ENCODE assay signal across 21 mouse cellular contexts in the genomic region with DNA sequence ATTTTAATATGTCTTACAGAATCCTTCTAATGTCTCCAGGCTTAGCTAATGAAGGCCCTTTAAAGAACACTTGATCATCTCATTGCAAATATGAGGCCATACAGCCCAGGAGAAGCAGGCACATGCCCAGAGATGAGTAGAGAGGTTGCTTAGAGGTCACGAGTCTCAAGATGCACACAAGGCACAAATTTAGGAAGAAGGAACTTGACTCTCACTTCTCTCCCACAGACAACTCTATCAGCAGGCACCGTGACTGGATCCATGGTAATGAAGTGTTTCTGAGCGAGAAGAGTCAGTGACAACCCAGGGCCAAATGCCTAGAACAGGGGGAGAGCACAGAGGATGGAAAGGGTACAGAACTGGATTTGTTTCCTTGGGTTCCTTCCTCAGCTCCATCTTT.
DNase-seq lines count a peak whose midpoint lies in the region; ATAC-seq lines count a peak whose summit lies in the region.
"Had no signal": no experiment of that assay in that cellular context is flagged by ENCODE, and none has a peak within 500 bp of the region (broad histone marks: within the 10 kb centered on the region; RNA-seq: fewer than 3 reads in every experiment).

No protein-coding gene starts in this region.

- H3K9ac ChIP-seq in limb, embryonic 11.5 days (ENCODE audit: low read length): no peak overlapping the region

- H3K9me3 ChIP-seq in limb, embryonic 11.5 days (ENCODE audit: control insufficient read depth, low read length): no peaks in the 10 kb centered on the region
- H3K9me3 ChIP-seq in limb, embryonic 10.5 days (replicated peaks): no peaks in the 10 kb centered on the region

- H3K4me2 ChIP-seq in limb, embryonic 11.5 days (ENCODE audit: low read depth, severe bottlenecking): no peak overlapping the region

- no peak for ATAC-seq in limb, embryonic 11.5 days (ENCODE audit: insufficient number of reproducible peaks, low FRiP score, low TSS enrichment, low read depth)
- ATAC-seq in megakaryocyte, adult 5-6 weeks (ENCODE audit: poor library complexity, severe bottlenecking): peak; percentile 68
- peak; percentile 70 for ATAC-seq in monocyte, adult 5-6 weeks (replicated peaks; ENCODE audit: insufficient number of reproducible peaks, low FRiP score, low TSS enrichment, poor library complexity, severe bottlenecking)
- ATAC-seq: activated CD4-positive, CD25-positive, alpha-beta regulatory T cell, adult 4 months; CD4-positive, CD25-positive, alpha-beta regulatory T cell, adult 4 months; Patski had no signal

- 63% methylated on average over 3 of the region's 3 CpGs for WGBS in limb, embryonic 11.5 days
- 78% methylated on average over 3 of the region's 3 CpGs for WGBS in limb, embryonic 10.5 days

- H3K27ac ChIP-seq in limb, embryonic 11.5 days (replicated peaks; ENCODE audit: low read depth, low read length): no peak overlapping the region
- H3K27ac ChIP-seq in limb, embryonic 10.5 days: no peak overlapping the region

- H3K36me3 ChIP-seq in limb, embryonic 11.5 days (ENCODE audit: control insufficient read depth, insufficient read depth, low read length): no peaks in the 10 kb centered on the region
- no peaks in the 10 kb centered on the region for H3K36me3 ChIP-seq in limb, embryonic 10.5 days
- H3K36me3 ChIP-seq: G1E had no signal

- no peaks in the 10 kb centered on the region for H3K4me1 ChIP-seq in limb, embryonic 11.5 days (ENCODE audit: control insufficient read depth, insufficient read depth, low read length)
- H3K4me1 ChIP-seq in limb, embryonic 10.5 days: peaks cover 8% of the 10 kb centered on the region; the same call in 1 of the 2 replicates

- H3K4me3 ChIP-seq in limb, embryonic 11.5 days (ENCODE audit: low read depth, low read length): no peak overlapping the region
- no peak overlapping the region for H3K4me3 ChIP-seq in limb, embryonic 10.5 days

- no peaks in the 10 kb centered on the region for H3K27me3 ChIP-seq in limb, embryonic 11.5 days (ENCODE audit: control insufficient read depth, insufficient read depth, low read length)
- H3K27me3 ChIP-seq in limb, embryonic 10.5 days (ENCODE audit: low read depth, poor library complexity, severe bottlenecking): no peaks in the 10 kb centered on the region
- H3K27me3 ChIP-seq: CH12.LX, Patski had no signal

- DNase-seq in limb, embryonic 11.5 days (ENCODE audit: low spot score): peak; percentile 7
- DNase-seq in limb, embryonic 10.5 days (ENCODE audit: low spot score): no peak
- no peak for DNase-seq in cerebellum, postnatal 25 days
- no peak for DNase-seq in urinary bladder, postnatal 4 days (ENCODE audit: low spot score in 2 of 2)
- DNase-seq: adrenal gland, adult 2 months; adrenal gland, adult 8-10 months; adrenal gland, postnatal 10 days; adrenal gland, postnatal 14 days; adrenal gland, postnatal 25 days; adrenal gland, postnatal 36 days; B cell, adult 2 months; cerebellum, adult 11 months; cerebellum, adult 11-12 months; cerebellum, adult 18-20 months had no signal
